ENCODE assay signal across 7 mouse cellular contexts in the genomic region with DNA sequence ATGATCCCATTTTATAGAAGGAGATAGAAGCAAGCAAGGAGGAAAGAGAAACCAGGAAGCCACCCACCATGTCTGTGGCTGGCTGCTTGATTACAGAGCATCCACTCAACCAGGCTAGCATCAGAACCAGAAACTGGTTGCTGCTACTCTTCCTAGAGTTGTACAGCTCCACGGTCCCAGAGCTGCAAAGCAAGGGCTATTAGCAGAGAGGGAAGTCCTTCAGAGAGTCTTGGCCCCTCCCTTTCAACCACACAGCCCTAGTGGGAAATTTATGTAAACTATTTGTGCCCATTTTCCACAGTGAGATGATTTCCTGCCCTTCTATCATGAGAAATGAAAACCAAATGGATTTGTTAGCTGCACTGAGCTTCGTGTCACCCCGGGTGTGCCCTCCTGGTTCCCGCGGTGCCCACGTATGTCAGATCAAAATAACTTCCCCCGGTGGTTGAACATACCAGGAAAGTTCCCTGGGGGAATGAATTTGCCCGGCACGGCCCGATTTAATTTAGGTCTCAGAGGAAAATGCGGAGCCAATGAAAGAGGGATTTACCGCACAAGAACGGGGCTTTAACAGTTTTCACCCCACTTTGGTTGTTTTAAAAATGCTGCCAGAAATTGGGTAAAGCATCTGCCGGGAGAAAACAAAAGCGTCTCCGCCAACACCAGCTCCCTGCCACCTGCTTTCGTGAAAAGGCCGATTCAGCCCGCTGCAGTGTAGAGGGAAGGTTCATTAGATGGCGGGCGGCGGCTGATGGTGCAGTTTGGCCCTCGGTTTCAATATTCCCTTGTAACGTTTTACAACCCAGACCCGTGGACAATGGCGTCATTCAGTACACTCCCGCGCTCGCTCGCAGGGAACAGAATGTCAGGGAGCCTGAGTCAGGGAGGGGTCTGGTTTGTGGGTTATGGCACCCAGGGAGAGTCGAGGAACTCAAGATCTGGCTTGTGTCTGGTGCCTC. TPM values are rescaled to one million over a fixed set of nuclear protein-coding genes. Genes with fewer than 3 reads are reported as not detected.
DNase-seq lines count a peak whose midpoint lies in the region; ATAC-seq and TF ChIP-seq lines count a peak whose summit lies in the region.

No protein-coding gene starts in this region.

- H3K9ac ChIP-seq in lung, embryonic 16.5 days (ENCODE audit: low read length), result no peak overlapping the region
- H3K9ac ChIP-seq in forebrain, embryonic 11.5 days (ENCODE audit: low read length), result peak overlapping the region; percentile 55

- no peaks in the 10 kb centered on the region for H3K4me1 ChIP-seq in lung, embryonic 16.5 days (replicated peaks; ENCODE audit: control insufficient read depth, insufficient read depth, low read length)
- H3K4me1 ChIP-seq in forebrain, embryonic 11.5 days (replicated peaks; ENCODE audit: control insufficient read depth, insufficient read depth, low read length), result peaks cover 8% of the 10 kb centered on the region; the same call in 1 of the 2 replicates
- peaks cover 11% of the 10 kb centered on the region for H3K4me1 ChIP-seq in olfactory bulb, adult 2 months (ENCODE audit: control insufficient read depth, insufficient read depth, low read length)
- H3K4me1 ChIP-seq in lung, adult 2 months (ENCODE audit: control insufficient read depth, insufficient read depth, low read length), result no peaks in the 10 kb centered on the region

- no peak for TF ChIP-seq CTCF in olfactory bulb, adult 2 months (IDR thresholded peaks at IDR 0.05; ENCODE audit: insufficient read depth, low read depth, low read length)
- TF ChIP-seq CTCF in lung, adult 2 months (IDR thresholded peaks at IDR 0.05; ENCODE audit: insufficient read depth, low read length), result no peak

- ATAC-seq in lung, embryonic 16.5 days (ENCODE audit: low read depth), result no peak
- peak; percentile 71 for ATAC-seq in forebrain, embryonic 11.5 days (replicated peaks; ENCODE audit: low FRiP score)

- H3K4me3 ChIP-seq in lung, embryonic 16.5 days (ENCODE audit: low read length), result no peak overlapping the region
- peak overlapping the region; percentile 24 for H3K4me3 ChIP-seq in forebrain, embryonic 11.5 days (ENCODE audit: low read depth, low read length)
- H3K4me3 ChIP-seq in olfactory bulb, adult 2 months (ENCODE audit: insufficient read depth, low read depth, low read length), result peak overlapping the region; percentile 22
- no peak overlapping the region for H3K4me3 ChIP-seq in lung, adult 2 months (replicated peaks; ENCODE audit: extremely low read depth, low read depth, low read length)

- TF ChIP-seq POLR2A in olfactory bulb, adult 2 months (IDR thresholded peaks at IDR 0.05; ENCODE audit: insufficient read depth, low read depth, low read length), result no peak
- no peak for TF ChIP-seq POLR2A in lung, adult 2 months (IDR thresholded peaks at IDR 0.05; ENCODE audit: borderline replicate concordance, extremely low read depth, low read depth, low read length)

- peak overlapping the region; percentile 23 for H3K4me2 ChIP-seq in lung, embryonic 16.5 days (ENCODE audit: low read depth, low read length)
- peak overlapping the region; percentile 54 for H3K4me2 ChIP-seq in forebrain, embryonic 11.5 days (ENCODE audit: low read depth, low read length, severe bottlenecking)

- no peak for DNase-seq in lung, postnatal 4 days
- DNase-seq in forebrain, embryonic 11.5 days (ENCODE audit: low spot score), result peak; percentile 65
- peak; percentile 29 to 31 for DNase-seq in layer of hippocampus, postnatal 36 days
- DNase-seq in lung, adult 2 months, result no peak
- no peak for DNase-seq in adrenal gland, postnatal 36 days

- WGBS in lung, embryonic 16.5 days, result 43% methylated on average over 31 of the region's 31 CpGs
- 17% methylated on average over 31 of the region's 31 CpGs for WGBS in forebrain, embryonic 11.5 days
- 5% methylated on average over 31 of the region's 31 CpGs for WGBS in olfactory bulb, adult 2 months
- WGBS in lung, adult 2 months, result 40% methylated on average over 31 of the region's 31 CpGs

- no peaks in the 10 kb centered on the region for H3K27me3 ChIP-seq in lung, embryonic 16.5 days (ENCODE audit: control insufficient read depth, insufficient read depth, low read depth, low read length)
- no peaks in the 10 kb centered on the region for H3K27me3 ChIP-seq in forebrain, embryonic 11.5 days (ENCODE audit: control insufficient read depth, insufficient read depth, low read length)

- H3K9me3 ChIP-seq in lung, embryonic 16.5 days (ENCODE audit: control insufficient read depth, low read length), result no peaks in the 10 kb centered on the region
- H3K9me3 ChIP-seq in forebrain, embryonic 11.5 days (ENCODE audit: control insufficient read depth, low read length), result no peaks in the 10 kb centered on the region

- peaks cover 21% of the 10 kb centered on the region for H3K36me3 ChIP-seq in lung, embryonic 16.5 days (ENCODE audit: control insufficient read depth, insufficient read depth, low read length)
- no peaks in the 10 kb centered on the region for H3K36me3 ChIP-seq in forebrain, embryonic 11.5 days (ENCODE audit: control insufficient read depth, insufficient read depth, low read length)

- no peak overlapping the region for H3K27ac ChIP-seq in lung, embryonic 16.5 days (ENCODE audit: low read length)
- H3K27ac ChIP-seq in forebrain, embryonic 11.5 days (ENCODE audit: low read depth, low read length), result peak overlapping the region; percentile 46; the same call in 1 of the 2 replicates
- no peak overlapping the region for H3K27ac ChIP-seq in olfactory bulb, adult 2 months (ENCODE audit: insufficient read depth, low read depth, low read length)

RNA-seq across cellular contexts. Expression of gene Tbx5, which starts 34.1 kb away (rescaled TPM):
- polyA plus RNA-seq in lung, embryonic 16.5 days (2015; fragmentation: Nextera tagmentation; extraction: Ambion mirVana), result 53.0 and 58.7 TPM in 2 replicates
- not detected in 2 replicates for polyA plus RNA-seq in forebrain, embryonic 11.5 days (2014; fragmentation: Nextera tagmentation; extraction: Ambion mirVana)
- not detected for total RNA-seq in layer of hippocampus, postnatal 36 days (2021)
- polyA plus RNA-seq in olfactory bulb, adult 2 months (2012; ENCODE audit: insufficient read depth, insufficient read length, low replicate concordance, missing spikeins), result not detected in 2 replicates
- 26.9 and 28.2 TPM in 2 replicates for polyA plus RNA-seq in lung, adult 2 months (2012; rRNA removed)
- total RNA-seq in adrenal gland, postnatal 36 days (2021), result under 1 TPM; 0.26 to 0.30 TPM

Comparison
In these comparisons a context has a peak if more than half of its experiments do, and no peak if none do; other contexts are left out.
1. H3K4me3 ChIP-seq: peak in forebrain, embryonic 11.5 days (single experiment) and olfactory bulb, adult 2 months (single experiment); none in lung, embryonic 16.5 days (single experiment) and lung, adult 2 months (single experiment).
2. DNase-seq: peak in forebrain, embryonic 11.5 days (single experiment) and layer of hippocampus, postnatal 36 days (2 of 2); none in lung, postnatal 4 days (0 of 2), lung, adult 2 months (single experiment) and adrenal gland, postnatal 36 days (0 of 2).
3. RNA of gene Tbx5, which starts 34.1 kb away (polyA plus RNA-seq): 53.0 to 58.7 TPM in lung, embryonic 16.5 days and 26.9 to 28.2 TPM in lung, adult 2 months; not detected in forebrain, embryonic 11.5 days and not detected in olfactory bulb, adult 2 months; every median in the first group is over 10 times any median in the second.